Mouse (Mus musculus): ENCODE measurements around the gene Myo9b. TPM values are rescaled to one million over a fixed set of nuclear protein-coding genes. Genes with fewer than 3 reads are reported as not detected.

Gene Myo9b
- polyA plus RNA-seq, 1 experiment from 2014 or later, result 24.2 TPM

DNA sequence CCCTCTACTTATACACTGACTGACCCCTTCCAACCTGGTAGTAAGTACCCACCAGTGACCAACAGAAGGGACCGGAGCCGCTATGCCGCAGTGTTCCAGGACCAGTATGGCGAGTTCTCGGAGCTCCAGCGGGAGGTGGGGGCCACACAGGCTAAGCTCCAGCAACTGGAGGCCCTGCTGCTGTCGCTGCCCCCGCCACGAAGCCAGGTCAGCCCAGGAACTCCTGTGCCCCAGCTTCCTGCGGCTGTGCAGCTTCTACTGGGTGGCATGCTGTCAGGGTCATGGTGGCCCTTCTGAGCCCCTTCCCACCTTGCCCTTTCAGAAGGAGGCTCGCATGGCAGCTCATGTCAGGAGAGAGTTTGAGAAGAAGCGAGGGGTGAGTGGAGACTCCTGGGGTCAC, 99.9 kb downstream of the Myo9b start:
- H3K4me3 ChIP-seq (ENCODE audit: low read depth, low read length), result no peak overlapping the region
- DNase-seq (no peak), ATAC-seq (ENCODE audit: insufficient read depth) (no peak)
- no peak overlapping the region for H3K27ac ChIP-seq (ENCODE audit: low read depth)
- H3K4me1 ChIP-seq (ENCODE audit: insufficient read depth), result peaks cover 14% of the 10 kb centered on the region
- no peak overlapping the region for H3K4me2 ChIP-seq
- H3K9ac ChIP-seq, result no peak overlapping the region
- TF ChIP-seq CTCF (IDR thresholded peaks at IDR 0.05; ENCODE audit: low read depth), result peak; percentile 9; the same call in 1 of the 2 replicates
- no peaks in the 10 kb centered on the region for H3K27me3 ChIP-seq (ENCODE audit: insufficient read depth, low read length)
- no peaks in the 10 kb centered on the region for H3K9me3 ChIP-seq (ENCODE audit: low read depth, low read length)
- peaks cover 58% of the 10 kb centered on the region for H3K36me3 ChIP-seq (ENCODE audit: insufficient read depth)
- 82% methylated on average over 12 of the region's 12 CpGs for WGBS

DNA sequence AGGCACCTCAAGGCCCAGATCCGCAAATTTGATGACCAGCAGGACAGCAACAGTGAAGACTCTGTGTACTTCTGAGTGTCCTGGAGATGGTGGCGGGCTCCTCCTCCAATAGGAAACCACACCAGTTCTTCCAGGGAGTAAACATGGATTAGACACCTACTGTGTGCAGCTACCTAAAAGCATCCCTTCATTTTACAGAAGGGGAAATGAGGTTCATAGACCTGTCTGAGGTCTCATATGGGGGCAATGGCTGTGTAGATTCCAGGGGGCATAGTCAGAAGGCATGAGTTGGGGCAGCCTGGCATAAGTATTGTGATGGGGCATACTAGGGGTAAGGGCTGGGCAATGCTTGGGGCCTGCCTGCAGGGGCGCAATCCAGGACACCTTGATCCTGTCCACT, 100.5 kb downstream of the Myo9b start:
- ATAC-seq (ENCODE audit: insufficient read depth) (no peak), DNase-seq (no peak)
- Histone ChIP-seq H3K27me3 (ENCODE audit: insufficient read depth, low read length) (no peaks in the 10 kb centered on the region), H3K9me3 (ENCODE audit: low read depth, low read length) (no peaks in the 10 kb centered on the region), H3K27ac (ENCODE audit: low read depth) (no peak overlapping the region), H3K4me3 (ENCODE audit: low read depth, low read length) (no peak overlapping the region), H3K9ac (no peak overlapping the region), H3K36me3 (ENCODE audit: insufficient read depth) (peaks cover 63% of the 10 kb centered on the region), H3K4me1 (ENCODE audit: insufficient read depth) (peaks cover 12% of the 10 kb centered on the region), H3K4me2 (no peak overlapping the region)
- 93% methylated on average over 3 of the region's 3 CpGs for WGBS
- TF ChIP-seq CTCF (IDR thresholded peaks at IDR 0.05; ENCODE audit: low read depth), result 0 out of 2 replicates have a peak, but pooled peaks have one; percentile 12

GRCm38 (mm10) chr8:71374616-71375206, 102.2 kb downstream of the Myo9b start:
- TF ChIP-seq CTCF (IDR thresholded peaks at IDR 0.05; ENCODE audit: low read depth), result no peak
- H3K27me3 ChIP-seq (ENCODE audit: insufficient read depth, low read length), result no peaks in the 10 kb centered on the region
- no peak overlapping the region for H3K4me3 ChIP-seq (ENCODE audit: low read depth, low read length)
- no peak for ATAC-seq (ENCODE audit: insufficient read depth)
- 82% methylated on average over 17 of the region's 17 CpGs for WGBS
- DNase-seq, result peak; percentile 32
- peaks cover 15% of the 10 kb centered on the region for H3K4me1 ChIP-seq (ENCODE audit: insufficient read depth)
- no peak overlapping the region for H3K27ac ChIP-seq (ENCODE audit: low read depth)
- H3K9me3 ChIP-seq (ENCODE audit: low read depth, low read length), result no peaks in the 10 kb centered on the region
- H3K4me2 ChIP-seq, result no peak overlapping the region
- no peak overlapping the region for H3K9ac ChIP-seq
- H3K36me3 ChIP-seq (ENCODE audit: insufficient read depth), result peaks cover 56% of the 10 kb centered on the region

DNA sequence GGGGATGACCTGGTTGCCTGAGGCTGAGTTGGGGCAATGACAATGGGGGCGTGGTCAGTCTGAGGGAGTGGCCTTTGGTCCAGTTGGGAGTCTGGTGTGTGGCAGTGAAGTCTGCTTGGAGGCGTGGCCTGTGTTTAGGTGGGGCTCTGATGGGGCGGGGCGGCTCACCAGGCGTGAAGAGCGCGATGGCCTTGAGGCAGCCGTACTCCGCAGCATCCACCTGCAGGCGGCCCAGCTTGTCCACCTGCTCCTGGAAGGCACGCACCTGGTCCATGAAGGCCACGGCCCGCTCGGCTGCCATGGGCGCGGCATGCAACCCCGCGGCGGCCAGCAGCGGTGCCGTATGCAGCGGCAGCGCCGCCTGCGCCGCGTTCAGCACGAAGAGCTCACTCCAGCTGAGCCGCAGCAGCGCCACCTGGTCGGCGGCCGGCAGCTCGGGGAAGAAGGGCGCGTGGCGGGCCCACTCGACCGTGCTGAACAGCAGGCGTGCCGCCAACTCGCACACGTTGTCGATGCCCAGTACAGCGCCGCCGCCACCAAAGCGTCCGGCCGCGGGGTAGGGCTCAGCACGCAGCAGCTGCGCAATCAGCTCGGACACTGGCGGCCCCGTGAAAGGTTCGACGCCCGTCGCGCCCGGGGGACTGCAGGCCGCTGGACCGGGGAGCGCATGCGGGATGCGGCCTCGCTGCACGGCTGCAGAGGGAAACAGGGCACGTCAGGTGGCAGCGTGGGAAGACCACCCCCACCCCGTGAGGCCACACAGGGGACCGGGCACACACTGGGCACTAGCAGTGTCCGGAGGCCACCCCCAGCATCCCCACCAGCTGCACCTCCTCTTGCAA, 103.3 kb downstream of the Myo9b start:
- Histone ChIP-seq H3K4me2 (peak overlapping the region; percentile 57), H3K27me3 (ENCODE audit: insufficient read depth, low read length) (no peaks in the 10 kb centered on the region), H3K27ac (ENCODE audit: low read depth) (peak overlapping the region; percentile 18; the same call in 1 of the 2 replicates), H3K9ac (no peak overlapping the region; the same call in 1 of the 2 replicates), H3K4me3 (ENCODE audit: low read depth, low read length) (peak overlapping the region; percentile 16), H3K4me1 (ENCODE audit: insufficient read depth) (peaks cover 18% of the 10 kb centered on the region), H3K36me3 (ENCODE audit: insufficient read depth) (peaks cover 53% of the 10 kb centered on the region), H3K9me3 (ENCODE audit: low read depth, low read length) (no peaks in the 10 kb centered on the region)
- no peak for ATAC-seq (ENCODE audit: insufficient read depth)
- peak; percentile 77 for DNase-seq
- TF ChIP-seq CTCF (IDR thresholded peaks at IDR 0.05; ENCODE audit: low read depth), result peak; percentile 25; the same call in 1 of the 2 replicates
- 14% methylated on average over 73 of the region's 74 CpGs for WGBS

GRCm38 (mm10) chr8:71376423-71377030, 104.0 kb downstream of the Myo9b start:
- Histone ChIP-seq H3K4me1 (ENCODE audit: insufficient read depth) (peaks cover 18% of the 10 kb centered on the region), H3K9ac (no peak overlapping the region; the same call in 1 of the 2 replicates), H3K27me3 (ENCODE audit: insufficient read depth, low read length) (no peaks in the 10 kb centered on the region), H3K9me3 (ENCODE audit: low read depth, low read length) (no peaks in the 10 kb centered on the region), H3K27ac (ENCODE audit: low read depth) (no peak overlapping the region), H3K4me3 (ENCODE audit: low read depth, low read length) (peak overlapping the region; percentile 16; the same call in 1 of the 2 replicates), H3K36me3 (ENCODE audit: insufficient read depth) (peaks cover 53% of the 10 kb centered on the region), H3K4me2 (peak overlapping the region; percentile 57)
- ATAC-seq (ENCODE audit: insufficient read depth), result no peak
- TF ChIP-seq CTCF (IDR thresholded peaks at IDR 0.05; ENCODE audit: low read depth), result no peak
- WGBS, result 47% methylated on average over 8 of the region's 8 CpGs
- no peak for DNase-seq

DNA sequence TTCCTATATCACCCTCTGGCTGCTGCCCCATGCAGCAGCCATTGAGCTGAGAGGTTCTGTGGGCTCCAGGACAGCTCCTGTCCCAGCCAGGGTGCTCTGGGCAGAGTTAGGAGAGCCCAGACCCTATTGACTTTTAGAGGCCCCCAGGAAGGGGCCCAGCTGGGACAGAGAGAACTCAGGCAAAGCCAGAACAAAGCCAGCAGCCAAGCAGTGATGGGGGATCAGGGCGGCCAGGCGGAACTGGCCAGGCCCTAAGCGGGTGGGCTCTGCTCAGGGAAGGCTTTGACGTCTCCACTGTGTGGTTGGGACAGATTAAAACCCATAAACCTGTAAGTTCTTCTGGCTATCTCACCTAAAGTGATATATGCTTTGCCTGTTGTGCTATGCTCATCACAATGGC, 106.5 kb downstream of the Myo9b start:
- Histone ChIP-seq H3K27me3 (ENCODE audit: insufficient read depth, low read length) (no peaks in the 10 kb centered on the region), H3K36me3 (ENCODE audit: insufficient read depth) (peaks cover 38% of the 10 kb centered on the region), H3K9me3 (ENCODE audit: low read depth, low read length) (no peaks in the 10 kb centered on the region), H3K9ac (peak overlapping the region; percentile 9; the same call in 1 of the 2 replicates), H3K4me2 (peak overlapping the region; percentile 98), H3K27ac (ENCODE audit: low read depth) (no peak overlapping the region; the same call in 1 of the 2 replicates), H3K4me1 (ENCODE audit: insufficient read depth) (peaks cover 29% of the 10 kb centered on the region), H3K4me3 (ENCODE audit: low read depth, low read length) (peak overlapping the region; percentile 90)
- no peak for TF ChIP-seq CTCF (IDR thresholded peaks at IDR 0.05; ENCODE audit: low read depth)
- DNase-seq (no peak), ATAC-seq (ENCODE audit: insufficient read depth) (no peak)
- 77% methylated on average over 4 of the region's 4 CpGs for whole genome bisulfite sequencing
